Mouse (Mus musculus): ENCODE measurements around the gene Grid1.

DNA sequence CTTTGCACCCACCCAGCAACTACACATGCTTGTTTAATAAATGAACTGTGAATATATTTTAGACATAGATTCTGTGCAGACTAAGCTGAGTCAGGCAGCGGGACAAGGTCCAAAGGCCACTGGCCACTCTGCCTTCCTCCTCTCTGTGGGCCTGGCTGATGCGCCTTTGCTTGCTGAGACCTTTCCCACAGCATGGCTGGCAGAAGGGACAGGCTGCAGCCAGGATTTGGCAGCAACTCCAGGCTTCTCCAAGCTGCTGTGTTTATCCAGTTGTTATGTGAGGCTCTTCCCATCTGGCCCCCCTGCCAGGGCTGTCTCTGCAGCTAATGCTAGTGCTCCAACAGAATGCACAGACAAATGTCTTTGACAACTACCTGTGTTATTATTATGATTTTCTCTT lies 347.5 kb downstream of the Grid1 start:
- TF ChIP-seq CTCF (conservative IDR thresholded peaks at IDR 0.05; ENCODE audit: insufficient read depth, insufficient read length, low read depth, low read length) = no peak
- no peak for TF ChIP-seq POLR2A (IDR thresholded peaks at IDR 0.05; ENCODE audit: low read depth, low read length)

Measured in kidney, adult 2 months (tissue).